Mouse (Mus musculus): Measurements from ENCODE around the gene Gm20388.

GRCm38 (mm10) chr8:124184078-124184477 lies 4273.4 kb downstream of the Gm20388 start:
- TF ChIP-seq POLR2A (IDR thresholded peaks at IDR 0.05; ENCODE audit: borderline replicate concordance, insufficient read depth, low read length) (no peak), CTCF (IDR thresholded peaks at IDR 0.05; ENCODE audit: borderline replicate concordance, insufficient read depth, low read depth, low read length) (no peak)
